Mouse (Mus musculus) forebrain, embryonic 15.5 days (tissue): ENCODE measurements at regions not wholly inside any gene's neighbourhood (a gene's known extent, or its start where the extent isn't known, plus 50 kb on each side); places are given as distances from the start of the nearest gene placed in this dataset.
"Not testable (repeated sequence)": the region's sequence is repeated elsewhere in the genome, so short reads cannot be mapped to it uniquely, and the experiment has no call there.

Source experiments
- ATAC-seq: fragments of 200-750 bp; cut with Nextera tagmentation; replicated peaks from 2 replicates; pipeline ENCODE4 v1.8.0; 2017; ENCODE audit warnings: mild to moderate bottlenecking, moderate TSS enrichment, moderate library complexity
- H3K27ac ChIP-seq: fragments of 300-500 bp; sonication (generic); replicated peaks from 2 replicates; pipeline ENCODE4 v1.5.1; 2015; ENCODE audit warnings: mild to moderate bottlenecking, inconsistent platforms
- H3K27me3 ChIP-seq: fragments of 300-500 bp; sonication (generic); 2 replicates; pipeline ENCODE4 v1.6.1; 2015; ENCODE audit warnings: inconsistent platforms
- H3K36me3 ChIP-seq: fragments of 300-500 bp; sonication (generic); 2 replicates; pipeline ENCODE4 v1.6.1; 2015; ENCODE audit warnings: mild to moderate bottlenecking, inconsistent platforms
- H3K4me1 ChIP-seq: fragments of 300-500 bp; sonication (generic); 2 replicates; pipeline ENCODE4 v1.6.1; 2015; ENCODE audit warnings: inconsistent platforms
- H3K4me2 ChIP-seq: fragments of 300-500 bp; sonication (generic); replicated peaks from 2 replicates; pipeline ENCODE4 v1.6.1; 2015; ENCODE audit warnings: mild to moderate bottlenecking, inconsistent platforms
- H3K4me3 ChIP-seq: fragments of 300-500 bp; sonication (generic); 2 replicates; pipeline ENCODE4 v1.5.1; 2015; ENCODE audit warnings: mild to moderate bottlenecking, inconsistent platforms
- H3K9ac ChIP-seq: fragments of 300-500 bp; sonication (generic); replicated peaks from 2 replicates; pipeline ENCODE4 v1.6.1; 2015; ENCODE audit warnings: mild to moderate bottlenecking, inconsistent platforms
- H3K9me3 ChIP-seq: fragments of 300-500 bp; sonication (generic); 2 replicates; pipeline ENCODE4 v1.6.1; 2016; ENCODE audit warnings: inconsistent platforms
- WGBS: fragments of 180-500 bp; shearing (Covaris S2); methylation state at CpG from one replicate; pipeline ENCODE4 v1.1.7; 2015; ENCODE audit warnings: mixed read lengths; 5-methylcytosine and 5-hydroxymethylcytosine counted together

GRCm38 (mm10) chr9:6845281-6845680 lies 339.0 kb downstream of the Dync2h1 start:
- not testable (repeated sequence) for ATAC-seq, H3K9me3 ChIP-seq, H3K27me3 ChIP-seq, H3K9ac ChIP-seq, H3K27ac ChIP-seq, H3K4me2 ChIP-seq, H3K4me1 ChIP-seq, H3K36me3 ChIP-seq, H3K4me3 ChIP-seq
- WGBS: 86% methylated on average over 2 of the region's 2 CpGs

GRCm38 (mm10) chr9:6834936-6835335 lies 349.3 kb downstream of the Dync2h1 start:
- H3K27ac ChIP-seq, H3K4me3 ChIP-seq, H3K4me1 ChIP-seq, ATAC-seq, H3K9ac ChIP-seq, H3K4me2 ChIP-seq, H3K36me3 ChIP-seq, H3K27me3 ChIP-seq, H3K9me3 ChIP-seq: not testable (repeated sequence)
- WGBS: 88% methylated on average over 5 of the region's 5 CpGs

- no peak overlapping the region for H3K4me2 ChIP-seq
- H3K9me3 ChIP-seq: no peaks in the 10 kb centered on the region
- no peaks in the 10 kb centered on the region for H3K36me3 ChIP-seq
- no peak overlapping the region for H3K4me3 ChIP-seq
- H3K27ac ChIP-seq: no peak overlapping the region
- no peak overlapping the region for H3K9ac ChIP-seq
- ATAC-seq: no peak
- H3K27me3 ChIP-seq: no peaks in the 10 kb centered on the region
- WGBS: 73% methylated on average over 5 of the region's 5 CpGs
- H3K4me1 ChIP-seq: no peaks in the 10 kb centered on the region
Observed at GRCm38 (mm10) chr9:6834470-6834869, 349.8 kb downstream of the Dync2h1 start.

DNA sequence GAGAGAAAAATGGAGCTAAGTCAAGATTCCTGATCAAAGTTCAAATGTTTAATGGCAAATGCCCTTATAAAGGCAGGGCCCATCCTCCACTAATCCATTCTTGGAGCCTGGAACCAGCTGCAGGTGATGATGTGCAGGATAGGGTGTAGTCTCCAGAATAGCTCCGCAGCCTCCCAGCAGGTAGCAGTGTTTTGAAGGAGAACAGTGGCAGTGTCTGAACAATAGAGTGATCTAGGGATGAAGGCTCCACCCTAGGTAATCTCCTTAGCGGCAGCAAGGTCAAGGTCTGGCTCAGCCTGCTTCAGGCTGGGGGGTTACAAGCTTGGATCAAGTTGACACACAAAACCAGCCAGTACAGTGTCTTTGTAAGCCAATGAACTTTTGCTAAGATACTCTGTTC lies 351.4 kb downstream of the Dync2h1 start:
- Histone ChIP-seq H3K4me3 (no peak overlapping the region), H3K4me1 (no peaks in the 10 kb centered on the region), H3K9me3 (no peaks in the 10 kb centered on the region), H3K4me2 (no peak overlapping the region), H3K27me3 (no peaks in the 10 kb centered on the region), H3K27ac (no peak overlapping the region), H3K9ac (no peak overlapping the region), H3K36me3 (no peaks in the 10 kb centered on the region)
- 28% methylated on average over 2 of the region's 2 CpGs for WGBS
- no peak for ATAC-seq

GRCm38 (mm10) chr9:6831642-6832041 lies 352.6 kb downstream of the Dync2h1 start:
- not testable (repeated sequence) for H3K9ac ChIP-seq, H3K4me2 ChIP-seq, H3K4me1 ChIP-seq, H3K27me3 ChIP-seq, H3K36me3 ChIP-seq, H3K4me3 ChIP-seq, H3K9me3 ChIP-seq, ATAC-seq, H3K27ac ChIP-seq
- 54% methylated on average over 6 of the region's 6 CpGs for WGBS

DNA sequence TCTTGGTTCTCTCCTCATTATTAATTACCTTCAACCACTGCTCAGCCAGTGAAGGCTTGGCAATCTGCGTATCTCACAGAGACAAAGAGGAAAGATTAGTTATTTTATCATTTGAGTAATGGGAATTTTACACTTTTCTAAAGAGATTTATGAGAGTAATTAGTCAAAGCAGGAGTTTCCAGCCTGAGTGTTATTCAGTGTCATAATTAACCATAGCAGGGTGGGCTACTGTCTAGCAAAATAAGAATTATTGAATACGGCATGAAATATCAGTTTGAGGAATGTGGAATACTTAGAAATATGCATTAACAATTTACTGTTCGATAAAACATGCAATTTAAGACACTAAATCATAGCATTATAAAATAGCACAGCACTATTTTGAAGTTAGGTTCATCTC lies 357.7 kb downstream of the Dync2h1 start:
- no peaks in the 10 kb centered on the region for H3K4me1 ChIP-seq
- 90% methylated on average over 3 of the region's 3 CpGs for WGBS
- H3K4me3 ChIP-seq: no peak overlapping the region

GRCm38 (mm10) chr9:6825609-6826008 lies 358.6 kb downstream of the Dync2h1 start:
- Histone ChIP-seq H3K27ac (no peak overlapping the region), H3K9me3 (no peaks in the 10 kb centered on the region), H3K4me1 (no peaks in the 10 kb centered on the region)

More for the DNA sequence above, 357.7 kb downstream of the Dync2h1 start:
- H3K27me3 ChIP-seq: no peaks in the 10 kb centered on the region
- no peaks in the 10 kb centered on the region for H3K36me3 ChIP-seq
- no peak for ATAC-seq
- H3K27ac ChIP-seq: no peak overlapping the region
- H3K4me2 ChIP-seq: no peak overlapping the region
- H3K9ac ChIP-seq: no peak overlapping the region
- H3K9me3 ChIP-seq: no peaks in the 10 kb centered on the region

GRCm38 (mm10) chr9:6823946-6824345 lies 360.3 kb downstream of the Dync2h1 start:
- 65% methylated on average over 1 of the region's 1 CpGs for WGBS
- H3K9me3 ChIP-seq, H3K36me3 ChIP-seq, H3K27ac ChIP-seq, ATAC-seq, H3K4me3 ChIP-seq, H3K4me2 ChIP-seq, H3K4me1 ChIP-seq, H3K9ac ChIP-seq, H3K27me3 ChIP-seq: not testable (repeated sequence)

More at GRCm38 (mm10) chr9:6825609-6826008, 358.6 kb downstream of the Dync2h1 start:
- Histone ChIP-seq H3K27me3 (no peaks in the 10 kb centered on the region), H3K4me2 (no peak overlapping the region), H3K4me3 (no peak overlapping the region), H3K9ac (no peak overlapping the region), H3K36me3 (no peaks in the 10 kb centered on the region)
- no peak for ATAC-seq

GRCm38 (mm10) chr9:6823536-6823935 lies 360.7 kb downstream of the Dync2h1 start:
- H3K4me3 ChIP-seq: no peak overlapping the region
- 81% methylated on average over 1 of the region's 1 CpGs for WGBS
- no peak overlapping the region for H3K9ac ChIP-seq
- no peaks in the 10 kb centered on the region for H3K36me3 ChIP-seq
- ATAC-seq: no peak
- H3K27me3 ChIP-seq: no peaks in the 10 kb centered on the region
- no peak overlapping the region for H3K27ac ChIP-seq
- no peak overlapping the region for H3K4me2 ChIP-seq
- H3K9me3 ChIP-seq: no peaks in the 10 kb centered on the region
- H3K4me1 ChIP-seq: no peaks in the 10 kb centered on the region

DNA sequence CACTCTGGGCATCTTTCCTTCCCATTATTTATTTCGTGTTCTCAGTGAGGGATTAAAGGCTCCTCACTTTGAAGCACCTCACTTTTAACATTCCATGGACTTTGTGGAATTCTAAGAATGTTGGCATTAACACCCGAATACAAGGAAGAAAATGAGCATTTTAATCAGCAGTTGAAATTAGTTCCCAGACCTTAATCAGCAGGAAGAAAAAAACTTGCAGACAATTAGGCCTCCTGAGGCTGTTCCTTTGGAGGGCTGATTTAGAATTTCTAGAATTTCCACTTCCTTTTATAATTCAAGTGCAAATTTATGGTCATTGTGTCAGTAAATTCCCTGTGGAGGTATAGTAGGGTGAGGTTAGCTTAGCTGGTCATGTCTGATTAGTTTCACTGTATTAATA lies 407.6 kb downstream of the Dync2h1 start:
- H3K27me3 ChIP-seq: no peaks in the 10 kb centered on the region
- WGBS: 4% methylated on average over 2 of the region's 2 CpGs
- no peaks in the 10 kb centered on the region for H3K9me3 ChIP-seq
- no peaks in the 10 kb centered on the region for H3K36me3 ChIP-seq
- no peak overlapping the region for H3K4me2 ChIP-seq
- H3K4me3 ChIP-seq: no peak overlapping the region
- no peak overlapping the region for H3K27ac ChIP-seq
- H3K9ac ChIP-seq: no peak overlapping the region
- no peak for ATAC-seq
- H3K4me1 ChIP-seq: no peaks in the 10 kb centered on the region

DNA sequence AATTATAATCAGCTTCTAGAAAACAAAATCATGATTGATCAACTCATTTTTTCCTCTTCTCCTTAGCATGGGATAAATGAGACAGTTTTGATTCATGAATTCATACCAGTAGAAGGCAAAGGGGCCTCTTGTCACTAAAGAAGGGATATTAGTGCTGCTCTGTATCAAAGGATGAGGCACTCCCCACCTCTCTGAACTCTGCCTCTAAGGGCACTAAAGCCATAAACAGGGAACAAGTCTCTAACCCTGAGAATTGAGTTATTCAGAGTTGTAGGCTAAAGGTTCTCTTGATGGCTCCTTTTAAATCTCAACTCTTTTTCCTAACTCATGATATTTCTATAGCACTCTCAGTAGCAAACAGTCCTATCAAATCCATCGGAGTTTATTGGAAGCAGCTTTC lies 442.8 kb downstream of the Dync2h1 start:
- Histone ChIP-seq H3K9ac (no peak overlapping the region), H3K36me3 (no peaks in the 10 kb centered on the region), H3K27me3 (no peaks in the 10 kb centered on the region), H3K9me3 (no peaks in the 10 kb centered on the region), H3K4me3 (no peak overlapping the region), H3K4me2 (no peak overlapping the region), H3K27ac (no peak overlapping the region), H3K4me1 (no peaks in the 10 kb centered on the region)
- ATAC-seq: no peak
- 96% methylated on average over 1 of the region's 1 CpGs for WGBS

DNA sequence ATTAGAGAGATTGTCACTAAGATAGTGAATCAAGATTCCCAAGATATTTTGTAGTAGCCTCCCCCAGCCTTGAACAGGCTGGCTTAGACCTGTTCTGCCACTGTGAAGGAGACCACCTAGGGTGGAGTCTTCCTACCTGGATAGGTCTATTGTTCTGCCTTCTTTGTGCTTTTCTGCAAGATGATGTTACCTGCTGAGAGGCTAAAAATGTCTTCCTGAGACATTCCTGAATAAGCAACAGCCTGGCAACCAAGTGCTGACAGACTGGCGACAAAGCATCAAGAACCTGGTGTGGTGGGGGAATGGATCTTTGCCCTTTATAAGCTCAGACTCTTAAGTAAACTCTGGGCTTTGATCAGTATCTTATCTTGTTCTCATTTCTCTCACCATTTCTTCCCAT lies 447.8 kb downstream of the Dync2h1 start:
- no peak overlapping the region for H3K4me3 ChIP-seq
- H3K4me2 ChIP-seq: no peak overlapping the region
- ATAC-seq: no peak
- H3K27ac ChIP-seq: no peak overlapping the region
- no peak overlapping the region for H3K9ac ChIP-seq
- H3K36me3 ChIP-seq: no peaks in the 10 kb centered on the region
- WGBS: 48% methylated on average over 1 of the region's 1 CpGs
- H3K9me3 ChIP-seq: no peaks in the 10 kb centered on the region
- H3K27me3 ChIP-seq: no peaks in the 10 kb centered on the region
- H3K4me1 ChIP-seq: no peaks in the 10 kb centered on the region

- Histone ChIP-seq H3K9ac (no peak overlapping the region), H3K9me3 (no peaks in the 10 kb centered on the region), H3K27me3 (no peaks in the 10 kb centered on the region), H3K36me3 (no peaks in the 10 kb centered on the region), H3K27ac (no peak overlapping the region), H3K4me3 (no peak overlapping the region), H3K4me1 (no peaks in the 10 kb centered on the region), H3K4me2 (no peak overlapping the region)
- WGBS: 52% methylated on average over 1 of the region's 1 CpGs
- ATAC-seq: no peak
Observed at GRCm38 (mm10) chr9:6726411-6726810, 456.8 kb upstream of the Ddi1 start.
